Mouse (Mus musculus): ENCODE results near the gene Olfr961. TPM values are rescaled to one million over a fixed set of nuclear protein-coding genes. Genes with fewer than 3 reads are reported as not detected.

Olfr961 gene
- not detected for total RNA-seq (2023)

DNA sequence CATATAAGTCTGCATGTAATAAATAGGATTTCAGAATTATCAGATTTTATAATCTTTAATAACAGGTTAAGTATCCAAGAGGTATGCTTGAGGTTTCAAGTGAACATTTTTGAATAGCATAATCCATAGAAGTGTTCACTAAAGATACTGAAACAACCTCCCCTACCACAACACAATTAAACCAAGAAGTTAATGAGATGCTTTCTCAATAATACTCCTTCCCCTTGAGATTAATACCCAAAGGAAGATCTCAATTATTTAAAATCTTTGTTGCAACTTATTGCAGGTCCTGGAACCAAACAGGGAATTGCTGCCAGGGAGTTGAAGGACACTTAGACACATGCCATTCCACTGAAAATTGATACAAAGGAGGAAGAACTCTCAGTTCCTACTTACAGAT is at the start of gene Olfr961:
Olfr961 (plus strand) TSS at position 301 of the 400 bp plus-strand sequence.

DNA sequence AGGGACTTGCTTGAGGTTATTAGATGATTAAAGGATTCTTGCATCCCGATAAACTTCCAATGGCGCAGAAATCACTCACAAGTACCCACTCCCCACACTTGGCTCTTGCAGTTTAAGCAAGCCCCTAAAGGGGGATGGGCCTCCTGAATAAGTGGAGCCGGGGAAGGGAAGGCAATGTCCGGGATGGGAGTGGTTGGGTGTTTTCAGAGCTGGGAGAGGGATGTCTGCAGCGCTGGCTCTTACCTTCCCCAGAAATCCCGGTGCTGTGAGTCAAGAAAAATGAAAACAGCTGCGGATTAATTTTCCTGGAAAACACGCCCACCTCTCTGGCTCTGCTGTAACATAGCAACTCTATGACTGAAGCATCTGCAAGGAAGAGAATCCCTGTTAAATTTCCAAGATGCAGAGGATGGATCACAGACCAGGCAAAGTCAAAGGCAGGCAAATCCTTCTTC is 40.9 kb upstream of the Olfr961 start, which contains the start of gene AW551984:
AW551984 (minus strand) TSS at position 405 of the 455 bp plus-strand sequence.

DNA sequence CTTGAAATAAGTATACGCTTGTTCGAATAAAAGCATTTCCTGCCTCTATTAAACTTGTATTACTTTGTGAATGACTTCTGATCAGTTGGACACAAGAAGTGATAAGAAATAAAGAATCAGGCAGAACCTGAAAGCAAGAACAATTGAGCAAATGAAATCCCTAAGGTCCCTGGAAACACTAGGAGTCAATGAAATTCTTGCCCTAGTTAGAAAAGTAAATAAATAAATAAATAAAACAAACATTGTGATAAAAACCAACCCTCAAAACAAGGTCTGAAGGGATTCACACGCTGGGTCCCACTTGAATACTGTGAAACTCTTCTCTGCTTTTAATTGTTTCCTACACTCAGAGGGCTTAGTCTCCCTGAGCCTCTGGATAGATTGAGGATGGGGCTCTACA is 34.5 kb upstream of the Olfr961 start, which contains the start of gene Olfr148:
Olfr148 (plus strand) TSS at position 301 of the 400 bp plus-strand sequence.

DNA sequence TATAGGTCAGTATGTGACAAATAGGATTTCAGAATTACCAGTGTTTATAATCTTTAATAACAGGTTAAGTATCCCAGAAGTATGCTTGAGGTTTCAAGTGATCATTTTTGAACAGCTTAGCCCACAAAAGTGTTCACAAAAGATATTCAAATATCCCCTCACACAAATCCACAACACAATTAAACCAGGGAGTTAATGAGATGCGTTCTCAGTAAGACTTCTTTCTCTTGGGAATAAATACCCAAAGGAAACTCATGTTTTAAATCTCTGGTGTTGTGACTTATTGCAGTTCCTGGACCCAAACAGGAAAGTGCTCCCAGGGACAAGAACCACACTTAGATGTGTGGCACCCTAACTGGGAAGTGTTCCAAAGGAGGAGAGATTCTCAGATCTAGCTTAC is 23.8 kb upstream of the Olfr961 start, which contains the start of gene Olfr960:
Olfr960 (plus strand) TSS at position 301 of the 400 bp plus-strand sequence.

DNA sequence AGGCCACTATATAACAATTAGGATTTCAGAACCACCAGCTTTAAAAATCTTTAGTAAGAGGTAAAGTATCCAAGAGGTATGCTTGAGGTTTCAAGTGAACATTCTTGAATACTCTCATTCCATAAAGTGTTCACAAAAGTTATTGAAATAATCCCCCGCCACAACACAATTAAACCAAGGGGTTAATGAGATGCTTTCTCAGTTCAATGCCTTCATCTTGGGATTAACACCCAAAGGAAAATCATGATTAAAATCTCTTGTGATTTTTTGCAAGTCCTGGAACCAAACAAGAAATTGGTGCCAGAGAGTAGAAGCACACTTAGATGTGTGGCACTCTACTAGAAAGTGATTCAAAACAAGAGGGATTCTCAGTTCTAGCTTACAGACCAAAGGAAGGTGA is 22.0 kb downstream of the Olfr961 start, which contains the start of gene Olfr963:
Olfr963 (plus strand) TSS at position 301 of the 400 bp plus-strand sequence.

Other genes starting within 250 kb of the Olfr961 start
- gene Olfr952, start 217.9 kb upstream of the Olfr961 start, total RNA-seq (2023) = not detected
- gene Olfr954, start 188.4 kb upstream of the Olfr961 start, total RNA-seq (2023) = not detected
- not detected for gene Olfr955, start 173.1 kb upstream of the Olfr961 start, total RNA-seq (2023)
- not detected for gene Olfr44, start 151.1 kb upstream of the Olfr961 start, total RNA-seq (2023)
- not detected for gene Olfr957, start 129.3 kb upstream of the Olfr961 start, total RNA-seq (2023)
- not detected for gene Olfr958, start 91.0 kb upstream of the Olfr961 start, total RNA-seq (2023)
- gene Olfr959, start 69.5 kb upstream of the Olfr961 start, total RNA-seq (2023) = not detected
- not detected for gene AW551984, start 40.7 kb upstream of the Olfr961 start, total RNA-seq (2023)
- gene Olfr148, start 34.4 kb upstream of the Olfr961 start, total RNA-seq (2023) = not detected
- not detected for gene Olfr960, start 23.7 kb upstream of the Olfr961 start, total RNA-seq (2023)
- gene Olfr963, start 22.1 kb downstream of the Olfr961 start, total RNA-seq (2023) = not detected
- gene Olfr149, start 62.0 kb downstream of the Olfr961 start, total RNA-seq (2023) = not detected
- gene Olfr965, start 66.3 kb downstream of the Olfr961 start, total RNA-seq (2023) = not detected
- gene Olfr150, start 85.9 kb downstream of the Olfr961 start, total RNA-seq (2023) = not detected
- not detected for gene Olfr967, start 101.2 kb downstream of the Olfr961 start, total RNA-seq (2023)
- gene Olfr968, start 138.2 kb downstream of the Olfr961 start, total RNA-seq (2023) = not detected
- not detected for gene Olfr969, start 145.9 kb downstream of the Olfr961 start, total RNA-seq (2023)
- gene Olfr970, start 163.8 kb downstream of the Olfr961 start, total RNA-seq (2023) = not detected
- not detected for gene Olfr971, start 191.8 kb downstream of the Olfr961 start, total RNA-seq (2023)
- gene Olfr972, start 221.3 kb downstream of the Olfr961 start, total RNA-seq (2023) = not detected